Mouse (Mus musculus): Measurements from ENCODE around the gene Exoc3l4. TPM values are rescaled to one million over a fixed set of nuclear protein-coding genes. Genes with fewer than 3 reads are reported as not detected.
A peak's percentile ranks its signal among the peaks of the same experiment; 100 is the strongest.

Exoc3l4 gene
- polyA plus RNA-seq, 1 experiment = 46.7 TPM

GRCm38 (mm10) chr12:111377376-111377973, 39.3 kb upstream of the Exoc3l4 start, which contains the start of gene Cdc42bpb:
Gene Cdc42bpb, minus strand, starts transcription at chr12:111377718.
- TF ChIP-seq CTCF (IDR thresholded peaks at IDR 0.05; ENCODE audit: insufficient read depth, low read length) (no peak), POLR2A (IDR thresholded peaks at IDR 0.05; ENCODE audit: borderline replicate concordance, extremely low read depth, low read depth, low read length) (peak; percentile 98)
- under 1% methylated on average over 94 of the region's 94 CpGs for WGBS
- peak; percentile 95 for DNase-seq
- H3K4me1 ChIP-seq (ENCODE audit: control insufficient read depth, insufficient read depth, low read length) = peaks cover 14% of the 10 kb centered on the region
- peak within 1 kb of the TSS; percentile 68 for H3K4me3 ChIP-seq (replicated peaks; ENCODE audit: extremely low read depth, low read depth, low read length)

GRCm38 (mm10) chr12:111377986-111378490, 38.8 kb upstream of the Exoc3l4 start:
- H3K4me3 ChIP-seq (replicated peaks; ENCODE audit: extremely low read depth, low read depth, low read length) = peak overlapping the region; percentile 68
- WGBS = under 1% methylated on average over 32 of the region's 32 CpGs
- H3K4me1 ChIP-seq (ENCODE audit: control insufficient read depth, insufficient read depth, low read length) = peaks cover 14% of the 10 kb centered on the region
- no peak for DNase-seq
- TF ChIP-seq CTCF (IDR thresholded peaks at IDR 0.05; ENCODE audit: insufficient read depth, low read length) (no peak), POLR2A (IDR thresholded peaks at IDR 0.05; ENCODE audit: borderline replicate concordance, extremely low read depth, low read depth, low read length) (no peak)

GRCm38 (mm10) chr12:111378812-111379211, 38.0 kb upstream of the Exoc3l4 start:
- TF ChIP-seq CTCF (IDR thresholded peaks at IDR 0.05; ENCODE audit: insufficient read depth, low read length) (no peak), POLR2A (IDR thresholded peaks at IDR 0.05; ENCODE audit: borderline replicate concordance, extremely low read depth, low read depth, low read length) (no peak)
- Histone ChIP-seq H3K4me3 (replicated peaks; ENCODE audit: extremely low read depth, low read depth, low read length) (no peak overlapping the region), H3K4me1 (ENCODE audit: control insufficient read depth, insufficient read depth, low read length) (peaks cover 13% of the 10 kb centered on the region)
- 69% methylated on average over 12 of the region's 12 CpGs for WGBS
- no peak for DNase-seq

GRCm38 (mm10) chr12:111385883-111386641, 30.8 kb upstream of the Exoc3l4 start:
- H3K4me1 ChIP-seq (ENCODE audit: control insufficient read depth, insufficient read depth, low read length) = peaks cover 2% of the 10 kb centered on the region
- DNase-seq = no peak
- WGBS = 66% methylated on average over 13 of the region's 13 CpGs
- H3K4me3 ChIP-seq (replicated peaks; ENCODE audit: extremely low read depth, low read depth, low read length) = no peak overlapping the region
- TF ChIP-seq POLR2A (IDR thresholded peaks at IDR 0.05; ENCODE audit: borderline replicate concordance, extremely low read depth, low read depth, low read length) (no peak), CTCF (IDR thresholded peaks at IDR 0.05; ENCODE audit: insufficient read depth, low read length) (no peak)

- TF ChIP-seq POLR2A (IDR thresholded peaks at IDR 0.05; ENCODE audit: borderline replicate concordance, extremely low read depth, low read depth, low read length) = no peak
- no peak for TF ChIP-seq CTCF (IDR thresholded peaks at IDR 0.05; ENCODE audit: insufficient read depth, low read length)
- DNase-seq = peak; percentile 51
- WGBS = 13% methylated on average over 8 of the region's 8 CpGs
- H3K4me3 ChIP-seq (replicated peaks; ENCODE audit: extremely low read depth, low read depth, low read length) = no peak overlapping the region
- peaks cover 2% of the 10 kb centered on the region for H3K4me1 ChIP-seq (ENCODE audit: control insufficient read depth, insufficient read depth, low read length)
Measured at GRCm38 (mm10) chr12:111386642-111387120, 30.1 kb upstream of the Exoc3l4 start.

GRCm38 (mm10) chr12:111387146-111387545, 29.7 kb upstream of the Exoc3l4 start:
- Histone ChIP-seq H3K4me3 (replicated peaks; ENCODE audit: extremely low read depth, low read depth, low read length) (no peak overlapping the region), H3K4me1 (ENCODE audit: control insufficient read depth, insufficient read depth, low read length) (peaks cover 2% of the 10 kb centered on the region)
- WGBS = 53% methylated on average over 4 of the region's 4 CpGs
- no peak for TF ChIP-seq POLR2A (IDR thresholded peaks at IDR 0.05; ENCODE audit: borderline replicate concordance, extremely low read depth, low read depth, low read length)
- no peak for TF ChIP-seq CTCF (IDR thresholded peaks at IDR 0.05; ENCODE audit: insufficient read depth, low read length)
- DNase-seq = no peak

DNA sequence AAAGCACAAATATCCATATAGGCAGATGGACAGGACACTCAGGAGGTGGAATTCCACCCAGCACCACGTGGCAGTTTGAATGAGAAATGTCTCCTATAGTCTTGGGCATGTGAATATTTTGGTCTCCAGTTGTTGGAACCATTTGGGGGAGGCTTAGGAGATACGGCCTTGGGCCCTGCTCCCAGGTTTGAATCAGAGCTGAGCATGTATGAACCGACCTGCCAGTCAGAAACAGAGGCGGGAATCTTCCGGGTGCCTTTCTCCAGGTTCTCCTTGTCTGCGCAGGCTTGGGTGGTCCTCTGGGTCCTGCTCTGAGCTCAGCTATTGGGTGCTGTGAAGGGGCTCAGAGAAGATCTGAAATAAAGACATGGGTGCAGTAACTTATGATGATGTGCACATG, 22.8 kb upstream of the Exoc3l4 start:
- Histone ChIP-seq H3K4me3 (replicated peaks; ENCODE audit: extremely low read depth, low read depth, low read length) (no peak overlapping the region), H3K4me1 (ENCODE audit: control insufficient read depth, insufficient read depth, low read length) (no peaks in the 10 kb centered on the region)
- WGBS = 87% methylated on average over 6 of the region's 6 CpGs
- TF ChIP-seq POLR2A (IDR thresholded peaks at IDR 0.05; ENCODE audit: borderline replicate concordance, extremely low read depth, low read depth, low read length) = no peak
- no peak for TF ChIP-seq CTCF (IDR thresholded peaks at IDR 0.05; ENCODE audit: insufficient read depth, low read length)
- no peak for DNase-seq

DNA sequence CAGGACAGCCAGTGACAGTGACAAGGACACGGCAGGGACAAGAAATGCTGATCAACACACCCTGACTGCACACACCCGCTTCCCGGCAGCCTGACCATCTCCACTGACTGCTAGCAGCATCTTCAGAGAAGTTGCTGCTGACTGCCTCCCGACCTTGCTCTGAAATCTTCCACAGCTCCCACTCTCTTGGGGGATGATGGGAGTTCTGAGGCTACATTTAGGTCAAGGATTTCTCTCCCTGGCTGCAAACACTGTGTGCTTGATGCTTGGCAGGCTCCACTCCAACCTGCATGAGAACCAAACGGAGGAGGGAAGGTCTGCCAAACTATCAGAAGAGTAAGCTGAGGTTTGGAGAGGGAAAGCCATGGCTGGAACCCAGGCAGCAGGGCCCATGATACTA, 19.8 kb upstream of the Exoc3l4 start:
- TF ChIP-seq CTCF (IDR thresholded peaks at IDR 0.05; ENCODE audit: insufficient read depth, low read length) = no peak
- TF ChIP-seq POLR2A (IDR thresholded peaks at IDR 0.05; ENCODE audit: borderline replicate concordance, extremely low read depth, low read depth, low read length) = no peak
- no peak overlapping the region for H3K4me3 ChIP-seq (replicated peaks; ENCODE audit: extremely low read depth, low read depth, low read length)
- 61% methylated on average over 5 of the region's 5 CpGs for WGBS
- DNase-seq = no peak
- H3K4me1 ChIP-seq (ENCODE audit: control insufficient read depth, insufficient read depth, low read length) = no peaks in the 10 kb centered on the region

DNA sequence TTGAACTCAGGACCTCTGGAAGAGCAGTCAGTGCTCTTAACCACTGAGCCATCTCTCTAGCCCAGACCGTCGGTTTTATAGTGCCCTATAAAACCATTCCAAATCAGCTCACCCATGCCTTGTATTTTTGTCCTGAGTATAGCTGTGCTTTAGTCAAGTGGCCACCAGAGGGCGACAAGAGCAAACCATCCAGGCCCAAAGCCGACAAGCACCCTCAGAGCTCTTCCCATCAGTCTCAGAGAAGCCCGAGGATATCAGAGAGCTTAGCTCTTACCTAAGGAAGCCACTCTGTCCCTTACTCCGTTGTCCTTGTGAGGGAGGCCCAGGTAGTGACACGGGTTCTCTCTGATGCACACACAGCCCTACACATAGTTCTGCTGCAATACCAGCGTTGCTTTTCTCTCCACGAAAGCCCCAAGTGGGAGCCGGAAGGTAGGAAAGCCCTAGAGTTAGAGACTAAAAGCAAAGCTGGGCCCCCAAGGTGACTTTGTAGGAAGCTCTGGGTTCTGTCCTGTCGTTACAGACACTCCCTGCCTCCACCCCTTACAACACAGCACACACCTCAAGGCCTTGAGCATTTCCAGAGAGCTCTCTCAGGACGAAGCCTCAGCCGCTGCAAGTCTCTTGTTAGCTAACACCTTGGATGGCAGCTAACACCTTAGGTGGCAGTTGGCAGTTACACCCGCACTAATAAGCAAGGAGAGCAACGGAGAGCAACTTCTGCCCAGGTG, 15.2 kb upstream of the Exoc3l4 start:
- TF ChIP-seq POLR2A (IDR thresholded peaks at IDR 0.05; ENCODE audit: borderline replicate concordance, extremely low read depth, low read depth, low read length) (no peak), CTCF (IDR thresholded peaks at IDR 0.05; ENCODE audit: insufficient read depth, low read length) (peak; percentile 87)
- Histone ChIP-seq H3K4me1 (ENCODE audit: control insufficient read depth, insufficient read depth, low read length) (no peaks in the 10 kb centered on the region), H3K4me3 (replicated peaks; ENCODE audit: extremely low read depth, low read depth, low read length) (no peak overlapping the region)
- 25% methylated on average over 15 of the region's 15 CpGs for WGBS
- peak; percentile 69 for DNase-seq

Data from lung, adult 2 months (tissue).